Mouse (Mus musculus): ENCODE measurements around the gene Tmem44.

DNA sequence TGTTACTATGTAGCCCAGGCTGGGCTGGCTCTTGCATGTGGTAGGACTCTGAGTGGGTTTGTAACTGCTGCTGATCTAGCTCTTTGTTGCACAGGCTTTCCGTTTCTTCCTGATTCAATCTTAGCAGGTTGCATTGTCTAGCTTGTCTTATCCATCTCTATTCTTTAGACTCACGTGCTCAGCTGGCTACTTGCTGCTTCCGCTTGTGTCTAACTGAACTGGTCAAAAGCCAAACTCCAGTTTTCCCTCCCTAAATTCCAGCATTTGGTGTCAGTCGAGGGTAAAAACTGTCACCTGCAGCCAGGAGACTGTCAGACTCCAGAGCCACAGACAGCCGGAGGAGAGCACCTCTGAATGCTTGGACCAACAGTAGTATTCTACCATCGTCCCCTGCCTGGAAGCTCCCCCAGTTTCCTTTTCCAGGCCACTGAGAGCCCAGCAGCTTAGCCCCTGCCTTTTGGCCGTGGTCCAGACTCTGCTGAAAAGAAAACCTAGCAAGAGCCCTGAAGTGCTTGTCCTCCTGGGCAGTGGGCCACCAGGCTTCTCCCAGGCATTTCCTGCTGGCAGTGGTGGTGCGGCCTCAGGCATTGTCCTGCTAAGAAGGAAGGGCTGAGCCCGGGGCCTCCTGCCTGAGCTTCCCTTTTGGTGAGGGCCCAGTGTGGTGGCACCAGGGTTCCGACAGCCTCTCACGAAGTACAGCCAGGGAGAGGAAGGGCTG, 2.1 kb upstream of the Tmem44 start:
- no peak for TF ChIP-seq CTCF (IDR thresholded peaks at IDR 0.05; ENCODE audit: control insufficient read depth, insufficient read depth, insufficient read length)
- TF ChIP-seq MYOG (IDR thresholded peaks at IDR 0.05; ENCODE audit: control insufficient read depth, extremely low read depth, insufficient read length) = no peak
- no peak for TF ChIP-seq USF1 (IDR thresholded peaks at IDR 0.05; ENCODE audit: low read depth)
- TF ChIP-seq MAX (IDR thresholded peaks at IDR 0.05) = no peak
- TF ChIP-seq CEBPB (IDR thresholded peaks at IDR 0.05; ENCODE audit: low read depth) = no peak
- no peak for TF ChIP-seq MYOD1 (IDR thresholded peaks at IDR 0.05; ENCODE audit: control insufficient read depth, insufficient read length, low read depth)
